Mouse (Mus musculus): ENCODE measurements around the gene Flywch2.
"Not testable (repeated sequence)": the region's sequence is repeated elsewhere in the genome, so short reads cannot be mapped to it uniquely, and the experiment has no call there.

Gene Flywch2

DNA sequence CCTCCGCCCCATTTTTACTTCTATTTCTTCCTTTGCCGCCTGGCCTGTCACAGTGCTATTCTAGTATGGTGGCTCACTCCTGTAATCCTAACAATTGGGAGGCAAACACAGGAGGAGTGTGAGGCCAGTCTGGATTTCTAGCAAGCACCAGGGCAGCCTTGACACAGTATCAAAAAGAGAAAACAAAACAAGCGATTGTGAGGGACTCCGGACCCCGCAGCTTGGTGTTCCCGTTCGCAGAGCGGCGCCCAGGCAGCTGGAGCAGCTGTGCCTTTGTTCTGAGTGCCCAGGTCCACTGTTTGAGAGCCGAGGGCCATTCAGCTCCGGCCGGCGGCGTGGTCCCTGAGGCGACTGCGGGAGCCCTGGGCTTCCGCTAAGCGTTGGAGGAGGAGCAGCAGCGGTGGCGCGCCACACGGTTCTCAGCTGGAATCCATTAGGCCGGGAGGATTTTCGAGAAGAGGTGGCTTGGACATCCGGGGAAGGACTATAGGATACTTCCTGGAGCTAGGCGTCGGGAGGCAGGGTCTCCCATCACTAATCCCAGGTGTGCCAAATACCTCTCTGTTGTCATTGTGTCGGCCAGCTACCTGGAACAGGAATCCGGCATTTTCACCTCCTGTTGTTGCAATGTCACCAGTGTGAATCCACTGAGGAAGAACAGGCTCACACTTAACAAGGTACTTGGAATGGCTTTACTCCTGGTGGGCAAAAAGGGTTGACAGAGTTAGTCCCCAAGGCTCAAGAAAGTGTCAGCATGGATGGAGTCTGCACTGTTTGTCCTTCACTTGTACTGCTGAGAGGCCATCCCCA lies 4.6 kb upstream of the Flywch2 start, which contains the start of gene Srrm2:
Gene Srrm2, plus strand, starts transcription at position 264 of the 810 bp plus-strand sequence.
- peak; percentile 78 for DNase-seq (ENCODE audit: low spot score)

DNA sequence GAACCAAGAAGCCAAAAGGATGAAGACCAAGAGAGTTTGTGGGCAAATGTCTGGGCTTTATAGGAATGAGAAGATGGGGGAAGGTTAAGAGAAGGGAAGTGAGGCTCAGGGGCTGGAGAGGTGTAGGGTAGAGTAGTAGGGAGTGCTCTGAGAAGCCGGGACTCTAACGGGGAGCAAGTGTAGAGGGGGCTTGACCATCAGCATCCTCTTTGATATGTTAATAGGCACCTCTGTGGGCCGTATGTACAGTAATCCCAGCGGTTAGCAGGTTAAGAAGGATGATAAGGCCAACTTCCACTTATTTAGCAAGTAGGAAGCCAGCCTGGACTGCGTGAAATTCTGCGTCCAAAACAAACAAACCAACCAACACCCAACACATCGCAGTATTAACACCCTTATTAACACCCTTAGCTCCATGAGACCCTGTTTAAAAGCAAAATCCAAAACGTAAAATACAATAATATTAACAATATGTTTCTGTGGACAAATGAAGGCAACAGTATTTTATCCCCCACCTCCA lies 3.9 kb upstream of the Flywch2 start:
- no peak for DNase-seq (ENCODE audit: low spot score)

DNA sequence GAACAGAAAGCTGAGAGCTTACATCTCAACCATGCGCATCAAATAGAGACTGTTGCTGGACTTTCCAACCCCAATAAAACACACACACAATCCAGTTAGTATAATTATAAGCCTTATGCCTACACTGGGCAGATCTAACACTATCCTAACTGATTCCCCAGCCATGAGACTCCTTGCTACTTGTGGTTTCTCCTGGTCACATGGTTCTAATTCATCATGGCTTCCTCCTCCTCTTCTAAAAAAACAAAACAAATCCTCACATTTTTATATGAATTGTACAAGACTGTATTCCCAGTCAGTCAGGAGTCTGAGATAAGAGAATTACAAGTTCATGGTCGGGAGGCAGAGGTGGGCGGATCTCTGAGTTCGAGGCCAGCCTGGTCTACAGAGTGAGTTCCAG lies 3.1 kb upstream of the Flywch2 start:
- DNase-seq (ENCODE audit: low spot score): no peak

DNA sequence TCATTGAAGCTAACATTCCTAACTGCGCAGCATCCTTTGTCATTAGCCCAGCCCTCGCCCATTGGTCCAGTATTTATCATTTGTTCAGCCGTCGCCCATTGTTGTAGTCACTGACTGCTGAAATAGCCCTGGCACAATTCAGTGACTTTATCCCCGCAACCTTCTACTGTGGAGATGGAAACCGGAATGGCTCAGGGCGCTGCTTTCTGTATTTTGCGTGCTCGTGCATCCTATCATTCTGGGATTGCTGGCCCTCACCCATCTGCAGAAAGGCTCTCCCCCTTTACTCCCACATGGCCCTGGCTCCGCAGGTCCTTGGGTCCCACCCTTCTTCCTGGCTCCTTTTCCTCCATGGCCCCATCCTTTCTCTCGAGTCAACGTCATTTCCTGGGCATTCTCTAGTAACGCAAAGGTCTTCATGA lies 640 bp upstream of the Flywch2 start:
- DNase-seq (ENCODE audit: low spot score): no peak

DNA sequence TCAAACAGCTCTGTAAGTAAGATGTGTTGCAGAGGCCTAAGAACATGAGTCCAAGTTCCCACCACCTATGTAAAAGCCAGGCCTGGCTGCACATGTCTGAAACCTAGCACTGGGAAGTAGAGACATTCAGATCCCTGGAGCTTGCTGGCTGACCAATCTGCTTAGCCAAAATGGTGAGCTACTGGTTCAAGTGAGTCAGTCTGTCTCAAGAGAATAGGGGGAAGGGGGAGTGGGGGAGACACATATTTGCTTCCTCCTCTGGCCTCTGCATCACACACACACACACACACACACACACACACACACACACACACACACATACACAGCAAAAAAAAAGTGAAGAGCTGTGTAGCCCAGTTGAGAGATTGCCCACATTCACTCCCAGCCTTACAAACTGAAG lies 2.5 kb downstream of the Flywch2 start:
- DNase-seq (ENCODE audit: low spot score): no peak

DNA sequence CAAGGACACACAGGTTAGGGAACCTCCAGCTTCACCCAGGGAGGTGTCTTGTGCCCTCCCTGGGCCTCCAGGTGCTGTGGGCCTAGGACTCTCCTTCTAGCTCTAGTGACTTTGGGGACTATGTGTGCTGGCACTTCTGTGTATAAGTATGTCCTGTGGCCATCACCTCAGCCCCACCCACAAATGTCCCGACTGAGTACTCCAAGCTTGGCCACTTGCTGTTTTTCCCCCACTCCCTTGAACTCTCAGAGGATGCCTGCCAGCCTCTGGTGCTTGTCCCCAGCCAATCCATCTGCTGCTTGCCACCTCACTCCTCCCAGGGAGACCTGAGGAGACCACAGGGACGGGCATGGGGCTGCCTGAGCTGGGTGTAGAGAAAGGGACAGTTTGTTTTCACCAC lies 7.4 kb downstream of the Flywch2 start:
- DNase-seq (ENCODE audit: low spot score): no peak

DNA sequence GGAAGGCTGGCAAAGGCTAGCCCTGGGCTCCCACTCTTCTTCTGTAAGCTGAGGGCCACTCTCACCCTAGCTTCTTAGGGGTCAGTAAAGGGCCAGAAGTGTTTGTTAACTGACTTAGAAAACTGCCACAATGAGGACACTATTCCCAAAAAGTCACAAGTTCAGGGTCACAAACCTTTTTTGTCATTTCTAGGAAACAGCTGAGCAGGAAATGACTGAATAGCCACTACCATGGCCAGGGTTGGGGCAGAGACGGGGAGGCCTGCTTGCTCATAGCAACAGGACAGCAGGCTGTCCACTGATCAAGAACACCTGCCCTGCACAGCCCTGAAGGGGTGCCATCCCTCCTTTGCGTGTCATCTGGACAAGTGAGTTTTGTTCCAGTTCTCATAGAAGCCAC lies 8.7 kb downstream of the Flywch2 start:
- no peak for DNase-seq (ENCODE audit: low spot score)

DNA sequence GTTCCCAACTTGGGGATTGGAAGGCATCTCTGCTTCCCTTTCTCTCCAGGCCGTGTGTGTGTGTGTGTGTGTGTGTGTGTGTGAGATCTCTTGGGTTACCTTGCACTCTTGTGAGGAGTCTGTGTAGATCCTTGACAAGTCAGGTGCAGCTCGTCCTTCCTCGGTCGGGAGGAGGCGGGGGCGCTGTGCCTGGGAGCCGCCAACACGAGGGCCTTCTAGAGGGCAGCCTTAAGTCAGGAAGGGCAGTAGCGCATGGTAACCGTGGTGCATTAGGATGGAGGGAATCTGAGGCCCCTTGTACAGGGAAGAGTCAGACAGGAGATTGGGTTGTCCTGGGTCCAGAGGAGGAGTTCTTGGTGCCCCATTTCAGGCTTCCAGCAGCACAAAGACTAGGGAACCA lies 9.7 kb downstream of the Flywch2 start:
- no peak for DNase-seq (ENCODE audit: low spot score)

DNA sequence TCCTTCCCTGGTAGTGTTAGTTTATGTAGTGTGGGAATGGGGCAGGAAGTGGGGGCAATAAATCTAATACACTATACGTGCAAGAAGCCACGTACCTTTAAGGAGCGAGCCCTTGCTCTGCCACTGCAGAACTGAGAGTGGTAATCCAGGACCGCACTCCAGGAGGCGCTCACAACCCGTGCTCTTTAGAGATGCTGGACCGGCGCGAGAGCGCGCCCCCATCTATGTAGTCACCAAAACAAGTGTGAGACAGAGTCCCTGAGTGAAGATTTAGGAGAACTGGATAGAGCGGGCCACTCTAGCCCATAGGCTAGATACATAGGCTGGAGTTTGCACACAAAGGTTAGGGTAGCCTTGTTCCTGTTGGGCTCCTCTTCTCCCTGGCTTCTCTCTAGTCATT lies 11.8 kb downstream of the Flywch2 start:
- DNase-seq (ENCODE audit: low spot score): peak; percentile 90

DNA sequence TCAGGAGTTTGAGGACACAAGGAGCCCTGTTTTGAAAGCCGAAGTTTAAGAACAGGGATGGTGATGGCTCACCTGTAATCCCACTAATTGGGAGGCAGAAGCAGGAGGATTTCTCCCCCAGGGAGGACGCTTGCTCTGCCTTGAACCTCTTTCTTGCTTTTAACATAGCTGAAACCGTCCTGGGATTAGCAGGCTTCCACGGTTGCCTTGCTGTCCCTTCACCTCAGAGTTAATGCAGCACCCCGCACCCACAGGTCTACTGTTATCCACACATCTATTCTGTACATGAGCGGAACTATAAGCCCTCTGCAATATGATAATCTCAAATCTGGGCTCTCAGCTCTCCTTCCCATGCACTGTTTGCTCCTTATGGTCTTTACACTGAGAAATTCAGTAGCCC lies 12.2 kb downstream of the Flywch2 start:
- DNase-seq (ENCODE audit: low spot score): no peak

DNA sequence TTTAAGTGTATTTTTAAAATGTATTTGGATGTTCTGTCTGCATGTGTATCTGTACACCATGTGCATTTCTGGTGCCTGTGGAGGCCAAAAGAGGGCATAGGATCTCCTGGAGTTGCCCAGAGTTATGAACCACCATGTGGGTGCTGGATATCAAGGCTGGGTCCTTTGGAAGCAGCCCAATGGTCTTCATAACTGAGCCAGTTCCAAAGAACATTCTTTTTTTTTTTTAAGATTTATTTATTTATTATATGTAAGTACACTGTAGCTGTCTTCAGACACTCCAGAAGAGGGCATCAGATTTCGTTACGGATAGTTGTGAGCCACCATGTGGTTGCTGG lies 13.7 kb downstream of the Flywch2 start:
- not testable (repeated sequence) for DNase-seq (ENCODE audit: low spot score)

DNA sequence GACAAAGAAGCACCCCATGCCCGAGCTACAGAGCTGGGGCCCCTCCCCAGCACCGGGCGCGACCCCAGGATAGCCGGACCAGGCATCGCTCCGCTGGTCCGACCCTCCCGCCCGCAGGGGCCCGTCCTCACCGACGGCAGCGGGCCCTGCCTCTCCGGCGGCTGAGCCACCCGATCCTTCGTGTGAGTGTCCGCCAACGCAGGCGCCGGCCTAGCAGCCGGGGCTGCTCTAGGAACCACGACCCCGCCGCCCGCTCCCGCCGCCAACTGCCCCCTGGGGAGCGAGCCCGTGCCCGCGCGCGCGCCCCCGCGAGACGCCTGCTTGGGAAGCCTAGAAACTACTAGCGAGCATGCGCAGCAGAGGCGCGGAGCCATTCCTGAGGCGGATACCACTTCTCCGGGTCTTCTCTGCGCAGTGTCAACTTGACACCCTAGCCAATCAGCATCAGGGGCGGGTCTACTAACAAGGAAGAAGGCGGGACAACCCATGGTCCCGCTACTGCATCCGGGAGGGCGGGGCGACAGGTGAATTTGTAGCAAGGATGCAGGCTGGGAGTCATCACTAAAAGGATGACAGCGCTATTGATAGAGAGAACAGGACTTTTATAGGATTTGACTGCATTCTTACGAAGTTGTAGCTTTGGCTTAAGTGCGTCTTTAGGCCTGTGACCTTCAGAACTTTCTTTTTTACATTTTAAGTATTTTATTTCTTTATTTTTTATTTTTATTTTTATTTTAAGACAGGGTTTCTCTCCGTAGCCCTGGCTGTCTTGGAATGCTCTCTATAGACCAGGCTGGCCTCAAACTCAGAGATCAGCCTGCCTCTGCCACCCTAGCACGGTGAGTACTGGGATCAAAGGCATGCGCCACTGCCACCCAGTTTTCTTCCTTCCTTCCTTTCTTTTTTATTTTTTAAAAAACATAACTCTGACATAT lies 14.3 kb downstream of the Flywch2 start, which contains the start of gene Flywch1:
Gene Flywch1, minus strand, starts transcription at position 319 of the 935 bp plus-strand sequence.
- peak; percentile 99 for DNase-seq (ENCODE audit: low spot score)

DNA sequence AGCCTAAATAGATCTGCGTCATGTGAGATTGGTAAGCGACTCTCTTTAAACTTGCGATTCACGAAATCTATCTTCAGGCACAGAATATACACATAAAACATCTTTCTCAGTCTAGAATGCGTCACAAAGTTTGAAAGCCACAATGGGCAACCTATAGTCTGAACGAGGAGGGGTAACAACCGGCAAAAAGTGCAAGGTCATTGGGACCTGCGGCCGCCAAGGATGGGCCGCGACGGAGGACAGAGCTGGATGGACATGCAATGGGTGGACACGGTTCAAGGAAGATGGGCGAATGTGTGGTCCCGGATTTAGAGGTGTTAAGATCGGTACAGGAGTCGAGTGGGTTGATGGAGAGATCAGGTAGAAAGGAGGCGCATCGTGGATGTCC lies 15.0 kb downstream of the Flywch2 start:
- DNase-seq (ENCODE audit: low spot score): no peak

DNA sequence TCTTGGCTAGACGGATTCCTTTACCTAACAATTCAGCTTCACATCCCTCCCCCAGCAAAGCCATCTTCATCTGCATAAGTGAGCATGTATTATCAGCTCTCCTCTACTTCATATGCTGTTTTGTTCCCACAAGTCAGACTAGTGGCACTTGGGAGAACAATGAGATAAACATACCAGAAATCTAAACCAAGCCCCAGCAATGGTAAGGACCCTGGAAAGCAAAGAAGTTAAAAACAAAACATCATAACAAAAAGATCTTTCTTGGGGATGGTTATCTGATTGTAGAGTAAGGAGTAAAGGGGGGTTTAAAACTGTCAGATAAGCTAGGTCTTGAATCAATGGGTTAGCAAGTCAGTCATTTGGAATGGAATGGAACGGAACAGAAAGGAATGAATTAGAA lies 15.4 kb downstream of the Flywch2 start:
- DNase-seq (ENCODE audit: low spot score): no peak

DNA sequence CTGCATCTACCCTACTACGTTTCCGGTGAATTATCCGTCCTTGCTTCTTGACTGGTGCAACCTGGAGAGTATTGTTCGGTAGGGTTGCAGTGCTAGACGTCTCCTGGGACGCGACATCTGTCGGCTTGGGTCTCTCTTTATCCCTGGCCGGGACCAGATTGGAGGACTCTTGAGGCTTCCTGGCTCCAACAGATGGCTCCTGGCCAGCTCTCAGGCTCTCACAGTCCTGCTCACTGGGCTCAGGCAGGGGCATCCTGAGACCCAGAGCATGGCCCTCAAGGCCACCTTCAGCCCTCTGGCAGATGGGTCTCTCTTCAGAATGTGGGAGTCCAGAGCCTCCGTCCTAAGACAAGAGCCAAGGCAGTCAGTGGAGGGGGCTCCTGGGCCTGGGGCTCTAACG lies 22.9 kb downstream of the Flywch2 start:
- no peak for DNase-seq (ENCODE audit: low spot score)

DNA sequence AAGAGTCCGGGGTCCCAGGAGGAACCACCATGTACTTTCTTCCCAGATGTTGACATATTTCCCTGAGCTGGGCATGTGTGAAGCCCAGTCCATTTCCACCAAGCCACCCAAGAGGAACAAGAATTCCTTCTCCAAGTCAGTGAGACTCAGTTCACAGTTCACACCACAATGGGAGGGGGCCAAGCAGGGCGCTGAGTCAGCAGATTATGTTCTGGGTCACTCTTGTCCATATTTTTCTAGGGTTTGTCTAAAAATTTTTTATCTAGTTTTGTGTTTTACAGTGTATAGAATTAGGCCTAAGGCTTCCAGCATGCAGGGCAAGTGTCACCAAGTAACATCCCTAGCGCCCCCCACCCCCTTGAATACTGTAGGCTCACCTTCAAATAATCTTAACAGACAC lies 24.7 kb downstream of the Flywch2 start:
- DNase-seq (ENCODE audit: low spot score): no peak

DNA sequence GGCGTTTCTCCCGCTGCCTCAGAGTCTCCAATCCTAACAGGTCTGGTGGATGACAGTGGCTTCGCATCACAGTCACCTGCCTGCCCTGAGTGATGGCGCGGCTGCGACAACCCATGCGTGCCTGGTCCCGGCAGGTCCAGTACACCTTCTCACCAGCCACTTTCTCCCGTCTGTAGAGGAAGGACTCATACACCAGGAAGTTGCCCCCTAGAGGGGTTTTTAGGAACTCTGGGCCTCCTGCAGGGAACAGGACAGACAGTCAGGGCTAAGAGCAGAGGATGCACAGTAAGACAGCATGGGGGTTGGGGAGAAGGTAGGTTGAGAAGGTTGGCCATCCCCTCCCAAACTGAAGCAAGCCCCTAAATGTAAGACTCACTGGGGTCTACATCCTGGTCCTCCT lies 25.6 kb downstream of the Flywch2 start:
- DNase-seq (ENCODE audit: low spot score): no peak

DNA sequence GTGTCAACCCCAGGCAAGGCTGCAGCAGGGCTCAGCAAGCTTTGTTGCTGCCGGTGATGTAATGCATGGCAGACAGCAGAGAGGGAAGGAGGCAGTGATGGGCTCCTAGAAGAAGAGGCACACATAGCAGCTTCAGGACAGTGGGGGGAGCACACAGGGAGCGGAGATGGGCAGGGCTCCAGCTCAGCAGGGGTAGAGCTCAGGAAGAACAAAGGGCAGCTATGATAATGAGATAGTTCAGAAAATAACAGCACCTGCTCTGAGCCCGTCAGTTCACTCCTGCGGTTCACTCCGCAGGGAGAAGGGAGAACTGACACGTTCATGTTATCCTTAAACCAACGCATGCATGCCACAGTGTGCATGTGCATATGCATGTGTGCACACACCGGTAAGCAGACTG lies 27.1 kb downstream of the Flywch2 start:
- DNase-seq (ENCODE audit: low spot score): no peak

DNA sequence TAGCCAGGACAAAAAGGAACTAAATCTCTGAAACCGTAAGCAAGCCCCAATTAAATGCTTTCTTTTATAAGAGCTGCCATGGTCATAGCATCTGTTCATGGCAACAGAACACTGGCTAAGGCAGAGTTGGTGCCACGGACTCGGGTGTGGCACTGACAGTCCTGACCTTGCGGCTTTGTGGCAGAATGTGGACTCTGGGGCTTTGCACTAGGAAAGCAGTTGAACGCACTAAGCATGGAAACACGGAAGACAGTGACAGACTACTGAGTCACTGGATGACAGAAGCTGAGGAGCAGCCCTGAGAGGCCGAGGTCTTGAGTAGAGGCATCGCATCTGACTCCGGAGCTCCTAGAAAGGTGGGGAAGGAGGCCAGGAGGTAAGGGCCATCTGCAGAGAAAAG lies 28.3 kb downstream of the Flywch2 start:
- DNase-seq (ENCODE audit: low spot score): no peak

DNA sequence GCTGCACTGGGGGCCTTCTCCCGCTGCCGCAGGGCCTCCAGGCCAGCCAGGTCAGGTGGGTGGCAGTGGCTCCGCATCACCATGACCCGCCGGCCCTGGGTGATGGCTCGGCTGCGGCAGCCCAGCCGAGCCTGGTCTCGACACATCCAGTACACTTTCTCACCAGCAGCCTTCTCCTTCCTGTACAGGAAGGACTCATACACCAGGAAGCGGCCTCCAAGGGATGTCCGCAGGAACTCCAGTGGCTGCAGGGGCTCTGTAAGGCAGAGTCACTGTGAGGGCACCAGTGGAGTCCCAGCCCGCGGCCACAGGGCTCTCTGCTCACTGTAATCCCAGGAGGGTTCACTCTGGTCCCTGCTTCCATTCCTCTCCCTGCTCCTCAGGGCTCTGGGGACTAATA lies 30.2 kb downstream of the Flywch2 start:
- DNase-seq (ENCODE audit: low spot score): no peak

DNA sequence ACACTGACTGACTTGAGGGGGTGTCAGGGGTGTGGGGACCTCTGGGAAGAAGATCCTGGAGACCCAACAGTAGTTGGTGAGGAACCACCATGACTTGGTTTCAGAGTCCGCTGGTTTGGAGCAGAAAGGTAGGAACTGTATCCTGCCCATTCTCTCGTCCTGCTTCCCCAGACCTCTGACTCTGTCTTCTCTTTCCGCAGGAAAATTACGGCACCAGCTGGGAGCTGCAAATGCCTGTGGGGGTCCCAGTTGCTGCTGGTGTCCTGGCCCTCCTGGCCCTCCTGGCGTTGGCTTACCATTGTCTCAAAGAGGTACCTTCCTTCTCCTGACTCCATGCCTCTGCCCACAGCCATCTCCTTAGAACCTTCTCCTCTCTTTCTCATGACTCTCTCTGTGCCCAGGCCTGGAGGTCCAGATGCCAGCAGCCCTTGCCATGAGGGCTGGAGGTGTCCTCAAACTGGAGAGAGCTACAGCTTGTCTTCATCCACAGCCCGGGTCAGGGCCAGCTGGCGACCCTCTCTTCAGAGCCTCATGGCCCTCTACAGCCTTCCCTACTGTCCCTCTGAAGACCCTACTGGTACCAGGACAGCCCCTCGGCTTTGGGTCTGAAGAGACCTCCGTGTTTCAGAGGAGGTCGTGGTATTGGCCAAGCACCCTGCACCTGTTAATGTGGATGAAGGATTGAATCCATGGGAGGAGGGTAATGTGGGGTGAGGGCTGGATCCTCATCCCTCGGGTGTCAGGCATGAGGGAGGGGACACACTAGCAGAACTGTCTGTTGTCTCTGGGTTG lies 36.3 kb downstream of the Flywch2 start:
- no peak for DNase-seq (ENCODE audit: low spot score)
